10 mouse cellular contexts compared by ENCODE assay signal in genomic region chr13:58475495-58475894, GRCm38 (mm10).
A peak's percentile ranks its signal among the peaks of the same experiment; 100 is the strongest.
DNase-seq lines count a peak whose midpoint lies in the region; ATAC-seq and TF ChIP-seq lines count a peak whose summit lies in the region.
"Had no signal": no experiment of that assay in that cellular context is flagged by ENCODE, and none has a peak within 500 bp of the region (broad histone marks: within the 10 kb centered on the region; RNA-seq: fewer than 3 reads in every experiment).

No protein-coding gene starts in this region.

- no peak overlapping the region for H3K9ac ChIP-seq in lung, postnatal 0 days (replicated peaks; ENCODE audit: low read depth)
- H3K9ac ChIP-seq in stomach, postnatal 0 days (ENCODE audit: low read length), result no peak overlapping the region

- TF ChIP-seq CTCF in lung, postnatal 0 days (IDR thresholded peaks at IDR 0.05), result no peak
- no peak for TF ChIP-seq CTCF in stomach, postnatal 0 days (IDR thresholded peaks at IDR 0.05; ENCODE audit: low read depth)

- no peak overlapping the region for H3K4me3 ChIP-seq in lung, postnatal 0 days (ENCODE audit: low read depth, low read length)
- no peak overlapping the region for H3K4me3 ChIP-seq in stomach, postnatal 0 days (ENCODE audit: low read depth, low read length)
- H3K4me3 ChIP-seq: megakaryocyte, embryonic 14.5 days had no signal

- H3K4me2 ChIP-seq in lung, postnatal 0 days (replicated peaks; ENCODE audit: low read depth, low read length), result no peak overlapping the region
- no peak overlapping the region for H3K4me2 ChIP-seq in stomach, postnatal 0 days (replicated peaks; ENCODE audit: low read depth)

- H3K27ac ChIP-seq in lung, postnatal 0 days (ENCODE audit: low read length), result no peak overlapping the region
- no peak overlapping the region for H3K27ac ChIP-seq in stomach, postnatal 0 days (replicated peaks)

- peak; percentile 35; the same call in 1 of the 2 replicates for ATAC-seq in lung, postnatal 0 days
- peak; percentile 75 for ATAC-seq in stomach, postnatal 0 days (ENCODE audit: low FRiP score, low TSS enrichment)

- DNase-seq in lung, postnatal 0 days (ENCODE audit: low spot score), result no peak
- no peak for DNase-seq in lung, postnatal 4 days
- peak; percentile 72 for DNase-seq in MEL-GATA-1-ER (ENCODE audit: extremely low read depth, low read depth)
- peak; percentile 86 for DNase-seq in induced T-regulatory cell, adult 2 months (ENCODE audit: low read depth)
- DNase-seq in stomach, postnatal 0 days (ENCODE audit: low spot score), result peak; percentile 33
- DNase-seq in thymus, postnatal 10 days (ENCODE audit: low spot score in 2 of 2), result no peak
- no peak for DNase-seq in kidney, adult 9 months
- DNase-seq: layer of hippocampus, adult 9-11 months; retina, postnatal 1 day had no signal

- 42% methylated on average over 6 of the region's 6 CpGs for WGBS in lung, postnatal 0 days
- 28% methylated on average over 6 of the region's 6 CpGs for WGBS in stomach, postnatal 0 days

- no peaks in the 10 kb centered on the region for H3K36me3 ChIP-seq in lung, postnatal 0 days (ENCODE audit: insufficient read depth, low read length)
- no peaks in the 10 kb centered on the region for H3K36me3 ChIP-seq in stomach, postnatal 0 days (ENCODE audit: control insufficient read depth, insufficient read depth, low read length)

- H3K27me3 ChIP-seq in lung, postnatal 0 days (replicated peaks; ENCODE audit: insufficient read depth, low read length), result 0 out of 2 replicates have a peak, but pooled peaks cover 15% of the 10 kb centered on the region
- no peaks in the 10 kb centered on the region for H3K27me3 ChIP-seq in stomach, postnatal 0 days (ENCODE audit: control insufficient read depth, insufficient read depth, low read length)

- H3K9me3 ChIP-seq in lung, postnatal 0 days (ENCODE audit: low read length), result no peaks in the 10 kb centered on the region
- no peaks in the 10 kb centered on the region for H3K9me3 ChIP-seq in stomach, postnatal 0 days (ENCODE audit: control insufficient read depth, low read length)

- H3K4me1 ChIP-seq in lung, postnatal 0 days (ENCODE audit: insufficient read depth, low read depth, low read length), result peaks cover 4% of the 10 kb centered on the region; the same call in 1 of the 2 replicates
- H3K4me1 ChIP-seq in stomach, postnatal 0 days (replicated peaks; ENCODE audit: control insufficient read depth, insufficient read depth), result 0 out of 2 replicates have a peak, but pooled peaks cover 4% of the 10 kb centered on the region

- no peak for TF ChIP-seq EP300 in lung, postnatal 0 days (IDR thresholded peaks at IDR 0.05)
- TF ChIP-seq EP300 in stomach, postnatal 0 days (optimal IDR thresholded peaks at IDR 0.05), result no peak

Comparison
In these comparisons a context has a peak if more than half of its experiments do, and no peak if none do; other contexts are left out.
1. DNase-seq: peak in MEL-GATA-1-ER (single experiment), induced T-regulatory cell, adult 2 months (single experiment) and stomach, postnatal 0 days (single experiment); none in lung, postnatal 0 days (single experiment), lung, postnatal 4 days (0 of 2), thymus, postnatal 10 days (0 of 2) and kidney, adult 9 months (single experiment).